Mouse (Mus musculus) E14TG2a.4 (cell line): ENCODE measurements at regions not wholly inside any gene's neighbourhood (a gene's known extent, or its start where the extent isn't known, plus 50 kb on each side); places are given as distances from the start of the nearest gene placed in this dataset.

ENCODE experiments used
- CTCF ChIP-seq: conservative IDR thresholded peaks from 2 replicates; pipeline ENCODE4 v1.5.1; 2014; ENCODE audit warnings: low read length
- NANOG ChIP-seq: IDR thresholded peaks from 2 replicates; pipeline ENCODE4 v1.6.1; 2014; ENCODE audit warnings: borderline replicate concordance, low read length, mixed read lengths
- POU5F1 ChIP-seq: IDR thresholded peaks from 2 replicates; pipeline ENCODE4 v1.6.1; 2014; ENCODE audit warnings: low read length, borderline replicate concordance

GRCm38 (mm10) chr8:33066168-33066567 lies 362.3 kb upstream of the 5930422O12Rik start:
- TF ChIP-seq CTCF (peak; percentile 78), POU5F1 (no peak), NANOG (no peak)
